Mouse (Mus musculus) erythroblast, embryonic 14.5 days (primary cell): ENCODE results near the gene Rab31. TPM values are rescaled to one million over a fixed set of nuclear protein-coding genes. Genes with fewer than 3 reads are reported as not detected.

Source experiments
- H3K27me3 ChIP-seq: 2 replicates; pipeline ENCODE4 v1.6.1; 2012; ENCODE audit warnings: inconsistent platforms; ENCODE audit not compliant: control insufficient read depth
- H3K36me3 ChIP-seq: 2 replicates; pipeline ENCODE4 v1.6.1; 2012; ENCODE audit warnings: mild to moderate bottlenecking, inconsistent platforms; ENCODE audit not compliant: control insufficient read depth
- H3K4me1 ChIP-seq: 2 replicates; pipeline ENCODE4 v1.6.1; 2012; ENCODE audit warnings: inconsistent platforms; ENCODE audit not compliant: control insufficient read depth
- H3K4me3 ChIP-seq: replicated peaks from 2 replicates; pipeline ENCODE3; 2012; ENCODE audit warnings: moderate library complexity, mild to moderate bottlenecking, inconsistent platforms
- H3K9me3 ChIP-seq: 2 replicates; pipeline ENCODE4 v1.6.1; 2012; ENCODE audit warnings: low read length, inconsistent platforms, mixed read lengths; ENCODE audit not compliant: control insufficient read depth
- GATA1 ChIP-seq: IDR thresholded peaks from 2 replicates; pipeline ENCODE4 v1.6.1; 2012; ENCODE audit warnings: low read length, inconsistent platforms, mixed read lengths
- TAL1 ChIP-seq: IDR thresholded peaks from 3 replicates; pipeline ENCODE4 v1.6.1; 2012; ENCODE audit warnings: low read length, inconsistent platforms, mixed read lengths
- polyA plus RNA-seq: library from polyadenylated mRNA; stranded (reverse); fragments of >175 nt; gene quantifications from 2 replicates; pipeline ENCODE4 v1.2.3, GENCODE M21; 2012

Rab31 gene
- polyA plus RNA-seq = 0.02 TPM in 1 of 2 replicates, not detected in the other

GRCm38 (mm10) chr17:65771951-65772934, at the start of gene Rab31:
Gene Rab31 (minus strand): TSS chr17:65772752.
- no peaks in the 10 kb centered on the region for H3K36me3 ChIP-seq
- peaks cover 11% of the 10 kb centered on the region for H3K4me1 ChIP-seq
- peaks cover 5% of the 10 kb centered on the region; the same call in 1 of the 2 replicates for H3K9me3 ChIP-seq
- H3K4me3 ChIP-seq = peak within 1 kb of the TSS; percentile 47
- TF ChIP-seq TAL1 = no peak
- TF ChIP-seq GATA1 = no peak
- peaks cover 54% of the 10 kb centered on the region for H3K27me3 ChIP-seq

GRCm38 (mm10) chr17:65820197-65820596, 47.6 kb upstream of the Rab31 start:
- no peaks in the 10 kb centered on the region for H3K4me1 ChIP-seq
- no peak overlapping the region for H3K4me3 ChIP-seq
- H3K27me3 ChIP-seq = no peaks in the 10 kb centered on the region
- H3K36me3 ChIP-seq = peaks cover 61% of the 10 kb centered on the region
- no peaks in the 10 kb centered on the region for H3K9me3 ChIP-seq
- no peak for TF ChIP-seq TAL1
- TF ChIP-seq GATA1 = no peak

DNA sequence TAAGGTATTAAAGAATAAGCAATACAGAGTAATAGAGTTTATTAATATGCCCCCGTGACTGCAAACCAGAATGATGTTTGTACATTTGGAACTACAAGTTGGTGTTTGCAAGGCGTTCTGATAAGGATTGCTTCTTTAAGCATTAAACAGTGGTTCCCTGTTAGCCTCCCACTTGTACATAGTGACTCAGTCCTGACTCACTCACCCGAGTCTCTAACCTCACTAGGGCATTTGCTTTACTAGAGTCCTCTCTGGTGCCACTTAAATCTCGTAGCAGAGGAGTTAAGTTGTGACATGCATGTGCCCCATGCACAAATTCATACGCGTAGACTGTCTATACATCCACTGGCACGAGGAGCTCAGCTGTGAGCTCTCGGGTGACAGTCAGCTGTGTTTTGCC, 41.2 kb upstream of the Rab31 start:
- H3K4me1 ChIP-seq = no peaks in the 10 kb centered on the region
- no peak overlapping the region for H3K4me3 ChIP-seq
- peaks cover 69% of the 10 kb centered on the region for H3K36me3 ChIP-seq
- no peaks in the 10 kb centered on the region for H3K9me3 ChIP-seq
- no peaks in the 10 kb centered on the region for H3K27me3 ChIP-seq
- TF ChIP-seq TAL1 (no peak), GATA1 (no peak)

- Histone ChIP-seq H3K36me3 (peaks cover 49% of the 10 kb centered on the region), H3K4me1 (no peaks in the 10 kb centered on the region), H3K9me3 (no peaks in the 10 kb centered on the region), H3K27me3 (no peaks in the 10 kb centered on the region), H3K4me3 (no peak overlapping the region)
- TF ChIP-seq TAL1 = no peak
- TF ChIP-seq GATA1 = no peak
Observed at GRCm38 (mm10) chr17:65811032-65811431, 38.5 kb upstream of the Rab31 start.

DNA sequence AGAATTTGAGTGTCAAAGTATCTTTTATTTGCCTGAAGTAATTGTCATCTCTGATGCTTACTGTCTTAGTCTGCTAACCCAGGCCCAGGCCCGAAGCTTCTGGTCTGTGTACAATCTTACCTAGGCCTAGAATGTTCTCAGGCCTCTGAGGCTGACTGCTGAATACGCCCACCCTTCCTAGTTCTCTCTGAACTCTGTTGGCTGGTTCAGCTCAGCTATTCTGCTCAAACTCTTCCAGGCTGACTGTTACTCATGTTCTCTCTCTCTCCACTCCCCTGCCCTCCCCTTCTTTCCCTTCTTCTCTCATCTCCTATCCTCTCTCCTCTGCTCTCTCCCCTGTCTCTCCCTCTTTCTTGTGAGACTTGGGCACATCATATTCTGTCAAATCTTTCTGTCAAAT, 33.9 kb upstream of the Rab31 start:
- Histone ChIP-seq H3K4me1 (no peaks in the 10 kb centered on the region), H3K4me3 (no peak overlapping the region), H3K9me3 (no peaks in the 10 kb centered on the region), H3K36me3 (peaks cover 29% of the 10 kb centered on the region), H3K27me3 (no peaks in the 10 kb centered on the region)
- TF ChIP-seq TAL1 = no peak
- no peak for TF ChIP-seq GATA1

DNA sequence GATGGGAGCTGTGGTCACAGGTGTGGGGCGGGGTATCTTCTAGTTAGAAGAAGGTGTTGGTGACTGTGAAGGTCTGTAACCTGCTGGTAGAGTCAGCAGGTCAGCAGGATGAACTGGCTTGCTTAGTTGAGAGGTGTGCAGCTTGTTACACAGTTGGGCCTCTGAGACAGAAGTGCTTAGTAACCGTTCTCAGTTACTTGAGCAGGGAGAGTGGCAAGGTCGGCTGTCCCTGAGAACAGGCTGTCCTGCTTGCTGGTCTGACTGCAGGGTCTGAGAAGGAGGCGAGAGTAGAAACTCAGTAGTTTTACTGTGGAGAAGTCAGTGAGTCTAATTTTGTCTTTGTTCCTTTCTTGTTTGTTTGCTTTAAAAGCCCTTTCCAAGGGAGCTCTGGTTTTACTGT, 33.4 kb upstream of the Rab31 start:
- H3K36me3 ChIP-seq = peaks cover 25% of the 10 kb centered on the region
- no peaks in the 10 kb centered on the region for H3K4me1 ChIP-seq
- H3K9me3 ChIP-seq = no peaks in the 10 kb centered on the region
- H3K27me3 ChIP-seq = no peaks in the 10 kb centered on the region
- TF ChIP-seq GATA1 (no peak), TAL1 (no peak)
- H3K4me3 ChIP-seq = no peak overlapping the region

DNA sequence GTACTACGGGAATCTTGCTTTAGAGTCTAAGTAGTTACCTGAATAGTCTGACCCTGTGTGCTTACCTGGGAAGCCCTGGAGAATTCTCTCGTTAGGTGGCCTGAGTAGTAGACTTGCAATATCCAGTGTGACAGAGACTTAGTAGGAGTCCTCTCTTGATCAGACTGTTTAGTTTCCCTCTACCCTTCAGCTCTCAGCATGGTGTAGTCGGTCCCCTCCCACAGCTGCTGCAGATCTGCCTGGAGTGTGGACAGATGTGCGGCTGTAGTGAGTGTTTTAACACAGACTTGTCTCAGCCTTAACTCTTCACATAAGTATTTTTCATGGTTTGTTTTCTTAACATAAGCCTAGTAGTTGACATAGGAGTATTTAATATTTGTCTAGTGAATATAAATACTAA, 29.5 kb upstream of the Rab31 start:
- TF ChIP-seq GATA1 (no peak), TAL1 (no peak)
- Histone ChIP-seq H3K36me3 (peaks cover 14% of the 10 kb centered on the region), H3K27me3 (no peaks in the 10 kb centered on the region), H3K4me1 (peaks cover 11% of the 10 kb centered on the region), H3K9me3 (no peaks in the 10 kb centered on the region), H3K4me3 (no peak overlapping the region)

- Histone ChIP-seq H3K4me1 (peaks cover 11% of the 10 kb centered on the region), H3K4me3 (no peak overlapping the region), H3K27me3 (no peaks in the 10 kb centered on the region), H3K36me3 (peaks cover 10% of the 10 kb centered on the region), H3K9me3 (no peaks in the 10 kb centered on the region)
- TF ChIP-seq TAL1 = no peak
- no peak for TF ChIP-seq GATA1
Observed at GRCm38 (mm10) chr17:65800451-65800850, 27.9 kb upstream of the Rab31 start.

- H3K4me3 ChIP-seq = no peak overlapping the region
- H3K27me3 ChIP-seq = no peaks in the 10 kb centered on the region
- H3K9me3 ChIP-seq = no peaks in the 10 kb centered on the region
- peaks cover 13% of the 10 kb centered on the region for H3K36me3 ChIP-seq
- TF ChIP-seq TAL1 (no peak), GATA1 (no peak)
- H3K4me1 ChIP-seq = peaks cover 11% of the 10 kb centered on the region
Observed at GRCm38 (mm10) chr17:65799353-65799752, 26.8 kb upstream of the Rab31 start.
